Mouse (Mus musculus) intestine, embryonic 15.5 days (tissue): ENCODE measurements around the gene Gm30083. TPM values are rescaled to one million over a fixed set of nuclear protein-coding genes. Genes with fewer than 3 reads are reported as not detected.

Source experiments
- ATAC-seq: fragments of 200-750 bp; cut with Nextera tagmentation; 2 replicates; pipeline ENCODE4 v1.8.0; 2017; ENCODE audit warnings: moderate TSS enrichment, moderate library complexity
- H3K27ac ChIP-seq: fragments of 300-500 bp; sonication (generic); 2 replicates; pipeline ENCODE4 v1.5.1; 2015; ENCODE audit warnings: mild to moderate bottlenecking, inconsistent platforms
- H3K27me3 ChIP-seq: fragments of 300-500 bp; sonication (generic); replicated peaks from 2 replicates; pipeline ENCODE4 v1.6.1; 2015; ENCODE audit warnings: inconsistent platforms
- H3K36me3 ChIP-seq: fragments of 300-500 bp; sonication (generic); 2 replicates; pipeline ENCODE4 v1.6.1; 2015; ENCODE audit warnings: inconsistent platforms
- H3K4me1 ChIP-seq: fragments of 300-500 bp; sonication (generic); replicated peaks from 2 replicates; pipeline ENCODE4 v1.6.1; 2015; ENCODE audit warnings: inconsistent platforms
- H3K4me2 ChIP-seq: fragments of 300-500 bp; sonication (generic); replicated peaks from 2 replicates; pipeline ENCODE4 v1.6.1; 2015; ENCODE audit warnings: mild to moderate bottlenecking, inconsistent platforms
- H3K4me3 ChIP-seq: fragments of 300-500 bp; sonication (generic); replicated peaks from 2 replicates; pipeline ENCODE4 v1.5.1; 2015; ENCODE audit warnings: inconsistent platforms
- H3K9ac ChIP-seq: fragments of 300-500 bp; sonication (generic); 2 replicates; pipeline ENCODE4 v1.6.1; 2015; ENCODE audit warnings: inconsistent platforms
- H3K9me3 ChIP-seq: fragments of 300-500 bp; sonication (generic); 2 replicates; pipeline ENCODE4 v1.6.1; 2016; ENCODE audit warnings: inconsistent platforms
- WGBS: fragments of 180-500 bp; shearing (Covaris S2); methylation state at CpG from one replicate; pipeline ENCODE4 v1.1.7; 2015; 5-methylcytosine and 5-hydroxymethylcytosine counted together
- polyA plus RNA-seq: library from polyadenylated mRNA; unstranded; fragments of >200 nt; fragmentation: Nextera tagmentation; extraction: Ambion mirVana; gene quantifications from 2 replicates; pipeline ENCODE4 v1.2.1, GENCODE M21; 2015

Gene Gm30083
- polyA plus RNA-seq, 1 experiment from 2014 or later, result not detected

- 82% methylated on average over 6 of the region's 6 CpGs for WGBS
Measured at GRCm38 (mm10) chr14:33993521-33994289, 21.3 kb downstream of the Gm30083 start.

GRCm38 (mm10) chr14:33993051-33993450, 21.9 kb downstream of the Gm30083 start:
- Histone ChIP-seq H3K9me3 (no peaks in the 10 kb centered on the region), H3K27ac (no peak overlapping the region), H3K27me3 (no peaks in the 10 kb centered on the region), H3K4me1 (no peaks in the 10 kb centered on the region), H3K4me2 (no peak overlapping the region), H3K9ac (no peak overlapping the region), H3K4me3 (no peak overlapping the region), H3K36me3 (no peaks in the 10 kb centered on the region)
- 89% methylated on average over 9 of the region's 9 CpGs for WGBS
- no peak for ATAC-seq

More at GRCm38 (mm10) chr14:33993521-33994289, 21.3 kb downstream of the Gm30083 start:
- Histone ChIP-seq H3K9me3 (no peaks in the 10 kb centered on the region), H3K4me2 (no peak overlapping the region), H3K36me3 (no peaks in the 10 kb centered on the region), H3K27ac (no peak overlapping the region), H3K4me3 (no peak overlapping the region), H3K27me3 (no peaks in the 10 kb centered on the region), H3K4me1 (no peaks in the 10 kb centered on the region), H3K9ac (no peak overlapping the region)
- no peak for ATAC-seq

- Histone ChIP-seq H3K27me3 (no peaks in the 10 kb centered on the region), H3K9ac (no peak overlapping the region), H3K4me2 (no peak overlapping the region), H3K4me1 (no peaks in the 10 kb centered on the region), H3K9me3 (no peaks in the 10 kb centered on the region), H3K4me3 (no peak overlapping the region), H3K27ac (no peak overlapping the region), H3K36me3 (no peaks in the 10 kb centered on the region)
- WGBS, result 71% methylated on average over 4 of the region's 4 CpGs
- no peak for ATAC-seq
Measured at GRCm38 (mm10) chr14:33991971-33992370, 23.0 kb downstream of the Gm30083 start.

DNA sequence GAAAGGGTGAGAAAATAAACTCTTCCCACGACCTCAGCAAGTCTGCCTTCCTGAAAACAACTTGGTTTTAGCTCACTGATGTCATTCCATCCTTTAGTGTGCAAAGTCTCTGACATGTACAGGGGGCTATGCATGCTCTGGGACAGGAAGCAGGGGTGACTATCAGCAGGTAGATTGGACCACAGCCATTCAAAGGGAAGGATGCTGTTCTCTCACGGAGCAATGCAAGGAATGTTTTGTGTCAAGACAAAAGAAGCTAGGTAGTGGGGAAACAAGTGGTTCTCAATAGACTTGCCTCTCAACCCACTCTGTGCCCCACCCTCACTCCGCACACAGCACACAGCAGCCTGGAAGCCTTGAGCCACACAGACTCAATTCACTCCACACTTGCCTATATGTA, 25.8 kb downstream of the Gm30083 start:
- WGBS, result 56% methylated on average over 3 of the region's 3 CpGs
- ATAC-seq, result no peak
- Histone ChIP-seq H3K4me2 (no peak overlapping the region), H3K4me3 (no peak overlapping the region), H3K9ac (no peak overlapping the region), H3K9me3 (no peaks in the 10 kb centered on the region), H3K36me3 (no peaks in the 10 kb centered on the region), H3K27me3 (no peaks in the 10 kb centered on the region), H3K4me1 (no peaks in the 10 kb centered on the region), H3K27ac (no peak overlapping the region)

DNA sequence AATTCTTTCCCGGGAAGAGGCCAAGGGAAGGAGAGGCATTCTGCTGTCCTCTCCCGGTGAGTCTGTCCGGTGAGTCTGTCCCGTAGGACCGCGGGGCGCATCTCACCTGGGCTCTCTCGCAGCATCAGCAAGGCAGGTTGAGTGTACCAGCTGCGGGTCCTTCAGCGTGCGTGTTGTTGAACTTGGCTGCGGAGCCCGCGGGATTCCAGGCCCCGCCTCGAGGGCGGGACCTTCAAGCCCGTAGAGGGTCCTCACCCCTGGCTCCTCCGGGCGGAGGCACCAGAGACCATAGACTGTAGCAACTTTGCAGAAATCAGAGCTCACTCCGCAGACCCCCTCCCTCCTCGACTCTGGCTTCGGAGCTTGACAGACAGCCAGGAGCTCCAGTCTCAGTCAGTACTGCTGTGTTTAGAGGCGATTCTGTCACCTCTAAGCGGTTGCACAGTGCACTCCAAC, 36.4 kb downstream of the Gm30083 start, which contains the start of gene Zfp488:
Zfp488 (minus strand) TSS at position 161 of the 456 bp plus-strand sequence.
- no peaks in the 10 kb centered on the region; the same call in 1 of the 2 replicates for H3K27me3 ChIP-seq
- WGBS, result 3% methylated on average over 25 of the region's 25 CpGs
- H3K4me1 ChIP-seq, result 0 out of 2 replicates have a peak, but pooled peaks cover 7% of the 10 kb centered on the region
- H3K9me3 ChIP-seq, result no peaks in the 10 kb centered on the region
- H3K9ac ChIP-seq, result peak within 1 kb of the TSS; percentile 36
- H3K36me3 ChIP-seq, result no peaks in the 10 kb centered on the region
- H3K4me3 ChIP-seq, result peak within 1 kb of the TSS; percentile 37
- no peak within 1 kb of the TSS for H3K27ac ChIP-seq
- ATAC-seq, result no peak
- H3K4me2 ChIP-seq, result peak within 1 kb of the TSS; percentile 80

DNA sequence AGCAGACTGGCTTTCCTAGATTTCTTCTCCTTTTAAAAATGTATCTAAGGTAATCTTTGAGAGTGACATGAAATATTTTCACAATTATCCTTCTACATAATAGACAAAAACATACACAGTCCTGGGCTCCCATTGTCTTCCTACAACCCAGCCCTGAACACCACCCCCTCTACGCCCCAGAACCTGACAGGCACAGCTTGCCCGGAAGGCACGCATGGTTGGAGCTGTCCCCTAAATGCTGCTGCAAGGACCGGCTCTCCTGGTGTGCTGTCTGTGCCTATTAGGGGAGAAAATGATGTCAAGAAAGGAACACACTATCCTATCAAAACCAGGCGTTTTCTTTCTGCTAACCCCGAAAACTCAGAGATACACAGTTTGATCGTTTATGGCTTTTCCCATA, 37.2 kb downstream of the Gm30083 start:
- no peak overlapping the region for H3K9ac ChIP-seq
- no peak overlapping the region for H3K27ac ChIP-seq
- no peaks in the 10 kb centered on the region; the same call in 1 of the 2 replicates for H3K27me3 ChIP-seq
- no peak overlapping the region; the same call in 1 of the 2 replicates for H3K4me2 ChIP-seq
- no peaks in the 10 kb centered on the region for H3K36me3 ChIP-seq
- no peak for ATAC-seq
- WGBS, result 41% methylated on average over 7 of the region's 7 CpGs
- H3K4me1 ChIP-seq, result 0 out of 2 replicates have a peak, but pooled peaks cover 7% of the 10 kb centered on the region
- no peak overlapping the region for H3K4me3 ChIP-seq
- H3K9me3 ChIP-seq, result no peaks in the 10 kb centered on the region

- Histone ChIP-seq H3K9ac (no peak overlapping the region), H3K4me1 (0 out of 2 replicates have a peak, but pooled peaks cover 7% of the 10 kb centered on the region), H3K4me2 (no peak overlapping the region), H3K9me3 (no peaks in the 10 kb centered on the region), H3K4me3 (no peak overlapping the region), H3K27me3 (no peaks in the 10 kb centered on the region; the same call in 1 of the 2 replicates), H3K27ac (no peak overlapping the region), H3K36me3 (no peaks in the 10 kb centered on the region)
- WGBS, result 70% methylated on average over 5 of the region's 5 CpGs
- ATAC-seq, result no peak
Measured at GRCm38 (mm10) chr14:33974752-33975151, 40.2 kb downstream of the Gm30083 start.

DNA sequence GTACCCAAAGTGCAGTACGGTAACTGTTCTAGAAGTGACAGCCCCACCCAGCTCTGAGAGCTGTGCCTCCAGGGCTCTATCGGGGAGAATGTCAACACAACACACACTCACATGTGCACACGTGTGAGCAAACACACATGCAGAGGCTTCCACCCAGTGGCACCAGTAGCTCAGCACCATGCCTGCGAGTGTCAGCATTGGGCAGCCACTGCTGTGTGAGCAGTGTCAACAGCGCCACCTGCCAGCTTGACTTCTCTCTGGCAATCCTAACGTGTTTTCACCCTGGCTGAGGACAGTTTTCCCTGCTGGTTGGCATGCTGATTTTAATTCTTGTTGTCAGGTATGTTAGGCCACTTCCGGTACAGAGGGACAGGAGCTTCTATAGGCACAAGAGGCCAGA, 42.3 kb downstream of the Gm30083 start:
- Histone ChIP-seq H3K4me1 (no peaks in the 10 kb centered on the region), H3K27me3 (no peaks in the 10 kb centered on the region), H3K36me3 (no peaks in the 10 kb centered on the region), H3K4me2 (no peak overlapping the region), H3K27ac (no peak overlapping the region), H3K9ac (no peak overlapping the region), H3K9me3 (no peaks in the 10 kb centered on the region), H3K4me3 (no peak overlapping the region)
- 47% methylated on average over 7 of the region's 7 CpGs for WGBS
- ATAC-seq, result no peak

GRCm38 (mm10) chr14:33965675-33966074, 49.3 kb downstream of the Gm30083 start:
- H3K27me3 ChIP-seq, result no peaks in the 10 kb centered on the region
- H3K9ac ChIP-seq, result no peak overlapping the region
- H3K9me3 ChIP-seq, result no peaks in the 10 kb centered on the region
- ATAC-seq, result no peak
- no peak overlapping the region for H3K27ac ChIP-seq
- H3K4me1 ChIP-seq, result no peaks in the 10 kb centered on the region
- H3K36me3 ChIP-seq, result no peaks in the 10 kb centered on the region
- H3K4me3 ChIP-seq, result no peak overlapping the region
- H3K4me2 ChIP-seq, result no peak overlapping the region
- WGBS, result 64% methylated on average over 7 of the region's 7 CpGs

- Histone ChIP-seq H3K9ac (no peak overlapping the region), H3K9me3 (no peaks in the 10 kb centered on the region), H3K4me1 (no peaks in the 10 kb centered on the region), H3K4me3 (no peak overlapping the region), H3K4me2 (no peak overlapping the region), H3K36me3 (no peaks in the 10 kb centered on the region), H3K27ac (no peak overlapping the region), H3K27me3 (no peaks in the 10 kb centered on the region)
- ATAC-seq, result no peak
- WGBS, result 16% methylated on average over 9 of the region's 9 CpGs
Measured at GRCm38 (mm10) chr14:33959341-33959740, 55.6 kb downstream of the Gm30083 start.

DNA sequence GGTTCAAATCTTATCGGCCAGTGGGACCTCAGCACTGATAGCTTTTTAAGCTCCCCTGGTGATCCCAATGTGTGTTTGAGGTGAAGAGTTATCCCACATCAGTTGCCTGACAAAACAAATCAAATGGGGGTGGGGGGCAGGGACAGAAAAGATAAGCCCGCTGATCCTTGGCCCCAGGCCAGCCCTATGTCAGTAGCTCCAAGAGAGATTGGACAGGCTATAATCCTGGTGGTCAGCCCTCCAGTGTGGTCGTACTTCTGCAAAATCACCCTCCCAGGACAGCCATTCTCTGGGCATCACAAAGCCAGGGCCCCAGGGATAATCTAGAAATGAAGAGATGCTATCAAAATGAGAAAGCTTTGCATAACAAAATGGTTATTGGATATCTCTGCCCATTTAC, 56.1 kb downstream of the Gm30083 start:
- no peak for ATAC-seq
- H3K9ac ChIP-seq, result no peak overlapping the region
- no peak overlapping the region for H3K4me2 ChIP-seq
- no peak overlapping the region for H3K27ac ChIP-seq
- H3K27me3 ChIP-seq, result no peaks in the 10 kb centered on the region
- H3K9me3 ChIP-seq, result no peaks in the 10 kb centered on the region
- H3K4me1 ChIP-seq, result no peaks in the 10 kb centered on the region
- 59% methylated on average over 3 of the region's 3 CpGs for WGBS
- no peaks in the 10 kb centered on the region for H3K36me3 ChIP-seq
- H3K4me3 ChIP-seq, result no peak overlapping the region

DNA sequence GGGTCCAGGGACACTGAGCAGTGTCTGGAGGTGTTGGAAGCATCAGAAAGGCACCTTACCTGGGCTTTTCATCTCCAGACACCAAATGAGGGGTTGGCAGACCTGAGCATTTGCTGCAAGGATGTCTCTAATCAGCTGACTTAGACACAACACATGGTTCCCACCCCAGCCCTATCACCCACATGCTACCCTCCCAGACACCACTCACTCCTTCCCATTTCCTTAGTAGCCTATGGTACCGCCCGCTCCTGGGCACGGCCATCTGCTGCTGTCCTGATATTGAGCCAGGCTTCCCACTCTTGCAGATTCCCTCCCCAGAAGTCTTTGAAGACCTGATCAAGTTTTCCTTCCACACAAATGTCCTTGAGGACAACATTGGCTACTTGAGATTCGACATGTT, 56.8 kb downstream of the Gm30083 start:
- H3K9ac ChIP-seq, result no peak overlapping the region
- H3K4me1 ChIP-seq, result no peaks in the 10 kb centered on the region
- H3K27ac ChIP-seq, result no peak overlapping the region
- H3K4me3 ChIP-seq, result no peak overlapping the region
- H3K27me3 ChIP-seq, result no peaks in the 10 kb centered on the region
- no peaks in the 10 kb centered on the region for H3K36me3 ChIP-seq
- whole genome bisulfite sequencing, result 88% methylated on average over 4 of the region's 4 CpGs
- H3K9me3 ChIP-seq, result no peaks in the 10 kb centered on the region
- no peak for ATAC-seq
- no peak overlapping the region for H3K4me2 ChIP-seq

GRCm38 (mm10) chr14:33956055-33956454, 58.9 kb downstream of the Gm30083 start:
- no peak overlapping the region for H3K27ac ChIP-seq

More at GRCm38 (mm10) chr14:33956055-33956454, 58.9 kb downstream of the Gm30083 start:
- Histone ChIP-seq H3K4me1 (no peaks in the 10 kb centered on the region), H3K9me3 (no peaks in the 10 kb centered on the region), H3K4me2 (no peak overlapping the region), H3K9ac (no peak overlapping the region), H3K36me3 (no peaks in the 10 kb centered on the region), H3K4me3 (no peak overlapping the region), H3K27me3 (no peaks in the 10 kb centered on the region)
- ATAC-seq, result no peak
- WGBS, result 76% methylated on average over 13 of the region's 13 CpGs
